Mouse (Mus musculus) limb, embryonic 14.5 days (tissue): ENCODE results near the gene Krt32. TPM values are rescaled to one million over a fixed set of nuclear protein-coding genes. Genes with fewer than 3 reads are reported as not detected.

Experiments
- ATAC-seq: fragments of 200-750 bp; cut with Nextera tagmentation; 2 replicates; pipeline ENCODE4 v1.8.0; 2017; ENCODE audit warnings: low read depth, moderate number of reproducible peaks, moderate TSS enrichment; ENCODE audit not compliant: low FRiP score
- DNase-seq: peaks from one replicate; pipeline ENCODE4 v3.0.0-alpha.2; 2015; ENCODE audit warnings: low spot score
- H3K27ac ChIP-seq: fragments of 300-500 bp; sonication (generic); replicated peaks from 2 replicates; pipeline ENCODE4 v1.5.1; 2014; ENCODE audit warnings: low read depth, mild to moderate bottlenecking, low read length, moderate library complexity, mixed read lengths
- H3K27me3 ChIP-seq: fragments of 300-500 bp; sonication (generic); 2 replicates; pipeline ENCODE4 v1.6.1; 2014; ENCODE audit warnings: low read length, mixed read lengths; ENCODE audit not compliant: control insufficient read depth, insufficient read depth
- H3K36me3 ChIP-seq: fragments of 300-500 bp; sonication (generic); 2 replicates; pipeline ENCODE4 v1.6.1; 2014; ENCODE audit warnings: mild to moderate bottlenecking, low read length, moderate library complexity, mixed read lengths; ENCODE audit not compliant: control insufficient read depth, insufficient read depth
- H3K4me1 ChIP-seq: fragments of 300-500 bp; sonication (generic); 2 replicates; pipeline ENCODE4 v1.6.1; 2014; ENCODE audit warnings: antibody characterized with exemption, low read length, mixed read lengths; ENCODE audit not compliant: control insufficient read depth, insufficient read depth
- H3K4me2 ChIP-seq: fragments of 300-500 bp; sonication (generic); replicated peaks from 2 replicates; pipeline ENCODE4 v1.6.1; 2014; ENCODE audit warnings: low read depth, mild to moderate bottlenecking, low read length, moderate library complexity; ENCODE audit not compliant: severe bottlenecking
- H3K4me3 ChIP-seq: fragments of 300-500 bp; sonication (generic); replicated peaks from 2 replicates; pipeline ENCODE4 v1.5.1; 2014; ENCODE audit warnings: low read length
- H3K9ac ChIP-seq: fragments of 300-500 bp; sonication (generic); 2 replicates; pipeline ENCODE4 v1.6.1; 2014; ENCODE audit warnings: mild to moderate bottlenecking, low read depth, low read length, moderate library complexity; ENCODE audit not compliant: severe bottlenecking
- H3K9me3 ChIP-seq: fragments of 300-500 bp; sonication (generic); 2 replicates; pipeline ENCODE4 v1.6.1; 2016; ENCODE audit warnings: low read length; ENCODE audit not compliant: control insufficient read depth
- POLR2A ChIP-seq: fragments of 200-500 bp; IDR thresholded peaks from 2 replicates; pipeline ENCODE4 v1.8.0; 2012; ENCODE audit warnings: inconsistent platforms, mild to moderate bottlenecking, moderate library complexity, borderline replicate concordance; ENCODE audit not compliant: insufficient read depth, insufficient read length; ENCODE audit errors: extremely low read depth
- WGBS: fragments of 180-500 bp; shearing (Covaris S2); extraction: QIAGEN DNeasy Blood & Tissue Kit; methylation state at CpG from one replicate; pipeline ENCODE4 v1.1.7; 2014; 5-methylcytosine and 5-hydroxymethylcytosine counted together
- polyA plus RNA-seq, 2 experiments: library from polyadenylated mRNA; depleted of rRNA in 1 of 2; stranded (reverse) in 1 of 2; unstranded in 1 of 2; fragments of >200 nt; fragmentation: Nextera tagmentation in 1 of 2; extraction: Ambion mirVana in 1 of 2; gene quantifications; 2 replicates each; pipeline versions ENCODE4 v1.2.1 to v1.2.3; 2012 to 2014

Gene Krt32
- polyA plus RNA-seq (2012; rRNA removed) (0.10 TPM in 1 of 2 replicates, not detected in the other), polyA plus RNA-seq (2014; fragmentation: Nextera tagmentation; extraction: Ambion mirVana) (0.40 TPM in 1 of 2 replicates, not detected in the other)

GRCm38 (mm10) chr11:100087861-100088260 lies at the start of gene Krt32:
Krt32 (minus strand) TSS chr11:100088226.
- DNase-seq: no peak
- H3K4me3 ChIP-seq: no peak within 1 kb of the TSS
- H3K27me3 ChIP-seq: no peaks in the 10 kb centered on the region
- no peaks in the 10 kb centered on the region for H3K36me3 ChIP-seq
- no peak within 1 kb of the TSS for H3K9ac ChIP-seq
- no peak for ATAC-seq
- no peak within 1 kb of the TSS for H3K27ac ChIP-seq
- no peaks in the 10 kb centered on the region for H3K9me3 ChIP-seq
- 88% methylated on average over 10 of the region's 10 CpGs for WGBS
- TF ChIP-seq POLR2A: no peak
- H3K4me2 ChIP-seq: no peak within 1 kb of the TSS
- no peaks in the 10 kb centered on the region for H3K4me1 ChIP-seq

- ATAC-seq: no peak
- Histone ChIP-seq H3K27me3 (no peaks in the 10 kb centered on the region), H3K9me3 (no peaks in the 10 kb centered on the region), H3K9ac (no peak overlapping the region), H3K36me3 (no peaks in the 10 kb centered on the region), H3K4me3 (no peak overlapping the region), H3K4me2 (no peak overlapping the region), H3K27ac (no peak overlapping the region), H3K4me1 (0 out of 2 replicates have a peak, but pooled peaks cover 2% of the 10 kb centered on the region)
- 36% methylated on average over 5 of the region's 5 CpGs for WGBS
- no peak for TF ChIP-seq POLR2A
- no peak for DNase-seq
Observed at GRCm38 (mm10) chr11:100137693-100138092, 49.7 kb upstream of the Krt32 start.

GRCm38 (mm10) chr11:100136559-100136958 lies 48.5 kb upstream of the Krt32 start:
- Histone ChIP-seq H3K4me2 (no peak overlapping the region), H3K9ac (no peak overlapping the region), H3K27ac (no peak overlapping the region), H3K27me3 (no peaks in the 10 kb centered on the region), H3K36me3 (no peaks in the 10 kb centered on the region), H3K9me3 (no peaks in the 10 kb centered on the region), H3K4me3 (no peak overlapping the region), H3K4me1 (0 out of 2 replicates have a peak, but pooled peaks cover 2% of the 10 kb centered on the region)
- 24% methylated on average over 5 of the region's 5 CpGs for WGBS
- ATAC-seq (no peak), DNase-seq (peak; percentile 43)
- TF ChIP-seq POLR2A: no peak

GRCm38 (mm10) chr11:100135731-100136130 lies 47.7 kb upstream of the Krt32 start, which contains the start of gene Krt15:
Krt15 (minus strand) TSS chr11:100135928.
- Histone ChIP-seq H3K4me1 (0 out of 2 replicates have a peak, but pooled peaks cover 2% of the 10 kb centered on the region), H3K36me3 (no peaks in the 10 kb centered on the region), H3K9ac (no peak within 1 kb of the TSS), H3K4me3 (peak within 1 kb of the TSS; percentile 4; the same call in 1 of the 2 replicates), H3K27ac (no peak within 1 kb of the TSS), H3K27me3 (no peaks in the 10 kb centered on the region), H3K9me3 (no peaks in the 10 kb centered on the region), H3K4me2 (0 out of 2 replicates have a peak within 1 kb of the TSS, but pooled peaks have one; percentile 20)
- ATAC-seq: no peak
- DNase-seq: no peak
- WGBS: 35% methylated on average over 7 of the region's 7 CpGs
- peak; percentile 45; the same call in 1 of the 2 replicates for TF ChIP-seq POLR2A

- no peaks in the 10 kb centered on the region for H3K4me1 ChIP-seq
- no peak overlapping the region for H3K4me2 ChIP-seq
- H3K27ac ChIP-seq: no peak overlapping the region
- ATAC-seq: no peak
- H3K4me3 ChIP-seq: no peak overlapping the region
- no peak overlapping the region for H3K9ac ChIP-seq
- 64% methylated on average over 7 of the region's 7 CpGs for WGBS
- no peak for DNase-seq
- H3K27me3 ChIP-seq: no peaks in the 10 kb centered on the region
- H3K9me3 ChIP-seq: no peaks in the 10 kb centered on the region
- TF ChIP-seq POLR2A: no peak
- H3K36me3 ChIP-seq: no peaks in the 10 kb centered on the region
Observed at GRCm38 (mm10) chr11:100124901-100125300, 36.9 kb upstream of the Krt32 start.
